Mouse (Mus musculus) ES-CJ7 (cell line): Measurements from ENCODE around the gene Ikzf4.
A peak's percentile ranks its signal among the peaks of the same experiment; 100 is the strongest.
"Not testable (repeated sequence)": the region's sequence is repeated elsewhere in the genome, so short reads cannot be mapped to it uniquely, and the experiment has no call there.

Source experiments
- DNase-seq: peaks from one replicate; pipeline ENCODE4 v3.0.0; 2011; ENCODE audit warnings: low read depth, low spot score

Ikzf4 gene

DNA sequence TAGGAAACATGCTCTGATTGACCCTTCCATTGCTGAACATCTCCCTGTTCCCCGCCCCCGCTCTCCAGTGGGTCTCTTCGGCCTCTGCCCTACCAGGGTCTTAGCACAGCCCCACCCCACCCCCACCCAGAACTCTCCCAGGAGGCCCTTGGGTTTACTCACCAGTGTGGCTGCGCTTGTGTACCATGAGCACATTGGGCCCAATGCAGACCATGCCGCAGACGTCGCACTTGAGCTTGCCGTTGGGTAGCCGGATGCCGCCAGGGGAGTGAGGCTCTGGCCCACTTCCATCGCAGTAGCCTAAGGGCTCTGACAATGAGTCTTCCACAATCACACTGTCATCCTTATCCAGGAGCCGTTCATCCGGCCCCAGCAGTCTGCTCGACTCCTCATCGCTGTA is 4.9 kb downstream of the Ikzf4 start:
- peak; percentile 59 for DNase-seq

DNA sequence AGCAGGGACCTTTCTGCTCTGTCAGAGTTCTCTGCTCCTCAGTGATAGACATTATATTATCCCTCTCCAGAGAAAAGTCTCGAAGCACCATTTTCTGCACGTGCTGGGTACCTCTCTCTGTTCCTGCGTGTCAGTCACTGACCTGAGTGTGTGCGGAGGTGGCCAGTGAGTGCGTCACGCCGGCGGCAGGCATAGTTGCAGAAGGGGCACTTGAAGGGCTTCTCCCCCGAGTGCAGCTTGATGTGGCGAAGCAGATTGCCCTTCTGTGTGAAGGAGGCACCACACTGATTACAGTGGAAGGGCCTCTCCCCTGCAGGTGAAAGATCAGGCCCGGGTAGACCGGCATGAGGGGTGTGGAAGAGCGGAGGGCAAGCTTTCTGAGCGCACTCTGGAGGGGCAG is 5.8 kb downstream of the Ikzf4 start:
- DNase-seq: no peak

DNA sequence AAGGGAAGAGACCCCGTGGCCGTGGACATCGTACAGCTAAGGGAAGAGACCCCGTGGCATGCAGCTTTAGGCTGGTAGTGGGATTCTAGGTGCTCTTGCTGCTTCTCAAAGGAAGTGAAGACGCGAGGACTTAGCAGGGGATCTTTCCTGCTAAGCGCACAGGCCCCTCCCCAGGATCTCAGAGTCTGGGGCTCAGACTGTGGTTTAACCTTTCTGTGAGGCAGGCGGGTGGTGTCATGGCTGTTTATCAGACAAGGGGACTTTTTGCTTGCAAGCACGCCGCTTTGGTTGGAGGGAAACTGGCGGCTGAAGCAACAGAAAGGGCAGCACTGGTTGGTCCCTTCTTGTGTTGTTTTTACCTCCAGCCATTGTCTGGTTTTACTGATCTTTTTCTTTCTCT is 8.8 kb downstream of the Ikzf4 start:
- DNase-seq: no peak

DNA sequence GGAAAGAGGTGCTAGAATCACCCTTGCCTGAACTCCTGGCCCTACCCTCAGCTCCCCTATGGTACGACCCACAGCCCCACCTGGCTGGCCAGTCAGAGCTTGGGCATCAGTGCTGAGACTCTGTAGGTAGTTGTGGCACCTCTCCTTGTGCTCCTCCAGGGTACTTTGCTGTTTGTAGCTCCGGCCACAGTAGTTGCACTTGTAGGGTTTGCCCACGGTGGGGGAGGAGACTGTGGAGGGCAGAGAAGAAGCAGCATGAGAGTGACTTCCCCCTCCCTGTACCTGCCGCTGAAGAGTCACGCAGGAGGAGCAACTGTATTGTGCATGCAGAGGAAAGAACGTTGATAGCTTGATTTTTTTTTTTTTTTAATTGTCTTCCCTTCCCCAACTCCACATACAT is 9.2 kb downstream of the Ikzf4 start:
- DNase-seq: no peak

DNA sequence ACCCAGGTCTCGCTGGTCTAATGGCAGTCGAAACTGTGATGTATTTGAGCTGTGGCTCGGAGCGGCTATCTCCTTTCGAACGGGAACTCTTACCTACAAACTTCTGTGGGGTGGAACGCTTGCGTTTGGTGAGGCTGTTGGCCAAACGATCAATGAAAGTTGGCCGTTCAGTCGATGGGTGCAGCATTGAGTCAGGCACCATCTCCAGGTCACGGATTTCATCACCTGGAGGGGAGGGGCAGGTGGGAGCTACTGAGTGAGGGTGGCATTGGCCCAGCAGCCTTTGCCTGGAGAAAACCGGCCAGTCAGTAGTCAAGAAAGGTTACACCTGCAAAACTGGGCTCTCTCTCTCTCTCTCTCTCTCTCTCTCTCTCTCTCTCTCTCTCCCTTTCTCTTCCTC is 10.1 kb downstream of the Ikzf4 start:
- DNase-seq: no peak

DNA sequence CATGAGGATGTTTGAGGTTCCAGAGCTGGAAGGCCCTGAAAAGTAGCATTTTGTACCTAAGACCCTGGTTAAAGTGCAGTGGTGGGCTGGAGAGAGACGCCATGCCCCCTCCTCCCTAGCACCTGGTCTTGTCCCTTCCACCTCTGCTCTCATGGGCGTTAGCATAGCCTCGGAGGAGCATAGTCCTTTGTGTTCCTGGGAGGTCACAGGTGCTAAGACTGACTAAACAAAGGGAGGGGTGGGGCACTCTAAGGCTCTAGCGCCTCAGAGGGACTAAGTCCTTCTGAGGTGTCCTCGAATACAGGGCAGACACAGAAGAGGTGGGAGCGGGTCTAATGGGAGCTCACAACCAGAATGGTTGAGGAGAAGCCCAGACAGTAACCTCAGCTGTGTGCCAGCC is 14.2 kb downstream of the Ikzf4 start:
- peak; percentile 88 for DNase-seq

DNA sequence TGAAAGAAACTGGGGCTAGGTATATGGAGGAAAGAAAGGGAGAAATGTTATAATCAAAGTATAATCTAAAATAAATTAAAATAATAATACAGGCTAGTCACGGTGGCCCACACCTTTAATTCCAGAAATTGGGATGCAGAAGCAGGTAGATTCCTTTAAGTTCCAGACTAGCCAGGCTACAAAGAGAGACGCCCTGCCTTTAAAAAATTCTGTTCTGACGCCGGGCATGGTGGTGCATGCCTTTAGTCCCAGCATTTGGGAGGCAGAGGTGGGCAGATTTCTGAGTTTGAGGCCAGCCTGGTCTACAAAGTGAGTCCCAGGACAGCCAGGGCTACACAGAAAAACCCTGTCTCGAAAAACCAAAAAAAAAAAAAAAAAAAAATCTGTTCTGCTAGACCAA is 15.5 kb downstream of the Ikzf4 start:
- not testable (repeated sequence) for DNase-seq

DNA sequence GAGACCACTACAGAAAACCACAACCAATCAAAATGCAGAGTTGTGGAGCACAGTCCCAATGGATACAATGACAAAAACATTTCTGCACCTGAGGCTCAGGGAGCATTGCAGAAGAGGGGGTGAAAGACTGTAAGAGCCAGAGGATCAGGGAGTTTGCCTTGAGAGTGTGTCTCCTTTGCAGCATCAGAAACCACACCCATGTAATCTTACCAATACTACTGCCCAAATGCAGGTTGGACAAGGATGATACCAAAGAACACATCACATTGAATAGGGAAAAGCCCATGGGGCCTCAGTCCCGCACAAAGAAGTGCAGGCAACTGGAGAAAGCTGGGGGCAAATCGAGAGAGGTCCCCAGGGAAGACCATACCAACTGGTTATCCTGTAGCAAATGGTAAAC is 16.0 kb downstream of the Ikzf4 start:
- no peak for DNase-seq

DNA sequence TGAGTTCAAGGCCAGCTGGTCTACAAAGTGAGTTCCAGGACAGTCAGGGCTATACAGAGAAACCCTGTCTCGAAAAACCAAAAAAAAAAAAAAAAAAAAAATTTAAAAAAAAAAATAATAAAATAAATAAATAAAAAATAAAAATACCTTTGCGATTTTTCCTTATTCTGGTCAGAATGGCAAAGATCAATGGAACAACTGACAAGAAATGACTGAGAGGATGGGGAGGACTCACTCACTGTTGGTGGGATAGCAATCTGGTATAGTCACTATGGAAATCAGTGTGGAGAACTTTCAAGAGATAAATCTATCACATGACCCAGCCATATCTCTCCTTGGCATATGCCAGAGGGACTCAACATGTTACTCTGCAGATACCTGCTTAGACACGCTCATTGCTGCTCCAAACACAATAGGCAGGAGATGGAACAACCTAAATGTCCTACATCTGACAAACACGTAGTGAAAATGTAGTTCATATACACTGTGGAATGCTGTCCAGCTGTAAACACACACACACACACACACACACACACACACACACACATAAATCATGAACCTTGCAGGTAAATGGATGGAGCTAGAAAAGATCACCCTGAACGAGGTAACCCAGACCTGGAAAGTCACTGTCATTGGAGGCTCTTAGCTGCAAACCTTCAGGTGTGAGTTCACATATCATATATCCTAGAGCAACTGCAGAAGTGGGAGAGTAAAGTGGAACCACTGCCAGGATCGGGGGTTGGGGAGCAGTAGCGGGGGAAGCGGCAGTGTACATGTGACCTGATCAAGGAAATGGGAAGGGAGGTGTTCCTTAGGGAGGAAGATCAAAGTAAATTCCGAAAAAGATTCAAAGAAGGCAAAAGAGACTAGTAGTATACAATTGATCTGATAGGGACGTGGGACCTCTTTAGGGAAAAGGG is 18.1 kb downstream of the Ikzf4 start:
- no peak for DNase-seq

DNA sequence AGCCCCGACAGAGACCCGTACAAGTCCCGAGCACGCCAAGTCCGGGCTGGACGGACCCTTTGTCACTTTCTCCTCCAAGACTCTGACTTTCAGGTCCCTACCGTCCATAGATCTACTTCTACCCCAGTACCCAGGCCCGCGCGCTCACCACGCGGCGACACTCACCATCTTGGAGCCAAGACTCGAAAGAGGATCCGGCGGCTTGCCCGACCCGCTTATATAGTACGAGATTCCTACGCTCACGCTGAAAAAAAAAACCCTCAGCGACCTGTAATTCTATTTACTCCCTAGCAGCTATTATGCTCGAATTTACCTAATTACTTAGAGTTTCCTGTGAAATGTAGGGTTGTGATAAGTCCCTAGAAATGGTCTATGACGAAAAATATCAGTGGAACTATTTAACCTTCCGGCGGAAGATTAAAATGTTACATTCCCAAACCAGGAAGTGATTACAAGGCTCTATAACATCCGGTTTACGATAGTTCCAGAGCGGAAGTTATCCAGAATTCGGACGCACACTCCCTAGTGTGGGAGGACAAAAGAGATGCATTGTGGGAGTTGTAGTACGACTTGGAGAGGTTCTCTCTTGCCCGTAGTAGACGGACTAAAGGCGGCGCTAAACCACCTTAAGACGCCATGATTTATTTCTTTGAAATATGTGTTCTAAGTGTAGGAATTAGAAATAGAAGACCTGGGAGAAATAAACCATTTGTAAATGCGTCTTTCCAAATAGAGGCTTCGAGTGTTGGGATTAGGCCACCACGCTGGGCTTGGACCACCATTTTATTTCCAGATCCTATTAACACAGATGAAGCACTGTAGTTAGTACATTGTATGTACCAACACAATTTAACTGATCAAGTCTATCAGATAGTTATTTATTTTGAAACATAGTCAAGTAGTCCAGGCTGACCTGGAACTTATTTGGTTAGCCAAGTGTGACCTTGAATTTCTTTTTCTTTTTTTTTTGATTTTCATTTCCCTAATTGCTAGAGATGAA is 19.2 kb downstream of the Ikzf4 start, which contains the start of gene Rps26:
Gene Rps26, minus strand, starts transcription at position 437 of the 1,000 bp plus-strand sequence.
- DNase-seq: peak; percentile 100

DNA sequence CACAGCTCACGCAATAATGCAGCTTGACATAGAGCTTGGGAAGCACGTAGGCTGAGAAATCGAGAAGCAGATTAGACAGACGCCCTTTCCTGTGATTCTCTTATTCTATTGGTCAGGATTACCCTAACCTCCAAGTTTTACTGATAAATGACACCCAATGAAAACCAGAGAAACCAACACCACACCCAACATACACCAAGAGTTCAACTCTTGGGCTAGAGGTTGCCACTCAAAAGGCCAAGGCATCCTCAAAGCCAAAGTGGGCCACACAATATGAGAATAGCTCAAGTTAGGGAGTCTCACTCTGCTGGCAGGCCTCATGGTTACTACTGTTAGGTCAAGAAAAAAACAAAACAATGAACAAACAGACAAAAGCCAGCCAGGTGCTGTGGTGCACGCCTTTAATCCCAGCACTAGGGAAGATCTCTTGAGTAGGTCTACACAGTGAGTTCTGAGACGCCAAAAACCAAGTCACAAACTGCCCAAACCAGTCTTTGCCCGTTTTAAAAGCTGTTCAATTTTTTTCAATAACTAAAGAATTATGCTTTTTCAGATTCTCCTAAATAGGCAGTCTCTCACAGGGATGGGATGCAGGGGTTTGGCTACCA is 20.4 kb downstream of the Ikzf4 start:
- DNase-seq: peak; percentile 66

DNA sequence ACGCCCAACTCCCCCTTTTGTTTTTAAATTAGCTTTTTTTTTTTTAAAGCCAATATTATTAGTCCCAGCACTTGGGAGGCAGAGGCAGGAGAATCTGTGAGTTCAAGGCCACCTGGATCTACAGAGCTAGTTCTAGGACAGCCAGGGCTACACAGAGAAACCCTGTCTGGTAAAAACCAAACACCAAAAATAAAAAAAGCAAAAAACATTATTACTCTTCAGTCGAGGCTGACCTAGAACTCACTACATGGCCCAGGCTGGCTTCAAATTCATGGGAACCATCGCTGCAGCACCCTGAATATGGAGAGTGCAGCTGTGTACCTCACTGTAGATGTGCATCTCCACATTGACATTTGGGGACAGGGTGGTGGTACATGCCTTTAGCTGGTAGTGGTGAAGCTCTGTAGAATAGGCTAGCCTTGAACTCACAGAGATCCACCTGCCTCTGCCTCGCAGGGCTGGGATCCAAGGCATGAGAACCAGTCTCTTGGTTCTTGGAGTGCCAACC is 22.6 kb downstream of the Ikzf4 start:
- DNase-seq: not testable (repeated sequence)

DNA sequence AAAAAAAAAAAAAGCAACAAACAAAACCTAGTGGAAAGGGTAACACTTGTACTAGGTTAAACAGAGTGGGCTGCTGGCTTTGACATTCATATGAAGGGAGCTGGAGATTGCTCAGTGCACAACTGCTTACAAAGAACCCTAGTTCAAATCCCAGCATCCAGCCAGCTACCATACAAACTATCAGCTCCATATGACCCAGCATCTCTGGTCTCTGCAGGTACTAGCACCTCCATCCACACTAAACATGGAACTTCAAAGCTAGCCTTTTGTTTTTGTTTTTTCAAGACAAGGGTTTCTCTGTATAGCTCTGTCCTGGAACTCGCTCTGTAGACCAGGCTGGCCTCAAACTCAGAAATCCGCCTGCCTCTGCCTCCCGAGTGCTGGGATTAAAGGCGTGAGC is 23.1 kb downstream of the Ikzf4 start:
- DNase-seq: no peak

DNA sequence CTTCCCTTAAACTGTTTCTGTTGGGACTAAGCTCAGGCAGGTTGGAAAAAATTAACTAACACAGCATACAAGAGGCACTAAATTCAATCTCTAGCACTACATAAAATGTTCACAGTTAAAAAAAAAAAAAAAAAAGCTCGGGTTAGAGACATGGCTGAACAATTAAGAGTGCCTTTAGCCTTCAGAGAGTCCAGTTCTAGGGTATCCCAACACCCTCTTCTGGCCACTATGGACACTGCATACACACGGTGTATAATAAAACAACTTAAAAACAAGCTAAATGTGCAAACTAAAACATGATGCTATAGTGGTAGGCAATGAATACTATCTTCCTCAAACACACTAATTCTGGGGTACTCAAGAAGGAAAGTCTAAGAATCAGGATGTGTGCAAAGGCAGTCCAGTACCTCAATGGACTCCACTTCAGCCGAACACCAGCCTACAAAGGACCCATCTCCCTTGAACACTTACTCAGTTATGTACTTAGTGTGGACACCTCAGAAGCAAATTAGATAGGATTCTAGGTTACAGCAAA is 23.7 kb downstream of the Ikzf4 start:
- no peak for DNase-seq

DNA sequence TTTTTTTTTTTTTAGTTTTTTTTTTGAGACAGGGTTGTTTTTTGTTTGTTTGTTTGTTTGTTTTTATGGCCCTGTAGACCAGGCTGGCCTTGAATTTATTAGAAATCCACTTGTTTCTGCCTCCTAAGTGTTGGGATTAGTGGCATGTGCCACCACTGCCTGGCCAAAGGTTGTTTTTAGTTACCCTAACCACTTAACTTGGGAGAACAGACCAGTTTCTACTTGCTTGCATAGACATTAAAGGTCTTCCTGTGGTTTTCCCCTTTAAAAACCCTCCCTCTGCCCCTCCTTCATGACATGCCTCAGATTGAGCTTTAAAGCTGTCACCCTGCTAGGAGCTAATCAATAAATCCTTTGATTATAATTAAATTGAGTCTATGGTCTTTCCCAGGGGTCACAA is 25.6 kb downstream of the Ikzf4 start:
- no peak for DNase-seq

DNA sequence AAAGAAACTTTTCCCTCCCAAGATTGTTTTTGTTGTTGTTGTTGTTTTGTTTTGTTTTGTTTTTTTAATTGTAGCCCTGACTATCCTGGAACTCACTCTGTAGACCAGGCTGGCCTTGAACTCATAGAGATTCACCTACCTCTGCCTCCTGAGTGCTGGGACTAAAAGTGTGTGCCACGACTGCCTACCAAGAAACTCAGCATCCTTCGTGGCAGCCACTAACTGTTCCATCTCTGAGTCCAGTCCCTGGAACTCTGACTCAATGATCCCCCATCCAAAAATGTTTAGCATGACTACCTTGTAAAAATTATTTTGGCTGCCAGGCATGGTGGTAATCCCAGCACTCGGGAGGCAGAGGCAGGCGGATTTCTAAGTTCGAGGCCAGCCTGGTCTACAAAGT is 26.6 kb downstream of the Ikzf4 start:
- DNase-seq: not testable (repeated sequence)

DNA sequence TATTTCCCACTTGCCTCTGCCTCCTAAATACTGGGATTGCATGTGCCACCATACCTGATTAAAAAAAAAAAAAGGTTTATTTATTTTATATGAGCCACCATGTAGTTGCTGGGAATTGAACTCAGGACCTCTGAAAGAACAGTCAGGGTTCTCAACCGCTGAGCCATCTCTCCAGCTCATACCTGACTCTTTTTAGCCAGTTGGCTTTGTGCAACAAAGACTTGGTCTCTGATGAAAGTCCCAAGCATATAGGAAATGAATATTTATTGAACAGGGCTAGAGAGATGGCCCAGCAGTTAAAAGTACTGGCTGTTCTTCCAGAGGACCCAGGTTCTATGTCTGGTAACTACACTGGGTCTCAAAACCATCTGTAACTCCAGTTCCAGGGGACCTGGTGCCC is 27.2 kb downstream of the Ikzf4 start:
- DNase-seq: no peak

DNA sequence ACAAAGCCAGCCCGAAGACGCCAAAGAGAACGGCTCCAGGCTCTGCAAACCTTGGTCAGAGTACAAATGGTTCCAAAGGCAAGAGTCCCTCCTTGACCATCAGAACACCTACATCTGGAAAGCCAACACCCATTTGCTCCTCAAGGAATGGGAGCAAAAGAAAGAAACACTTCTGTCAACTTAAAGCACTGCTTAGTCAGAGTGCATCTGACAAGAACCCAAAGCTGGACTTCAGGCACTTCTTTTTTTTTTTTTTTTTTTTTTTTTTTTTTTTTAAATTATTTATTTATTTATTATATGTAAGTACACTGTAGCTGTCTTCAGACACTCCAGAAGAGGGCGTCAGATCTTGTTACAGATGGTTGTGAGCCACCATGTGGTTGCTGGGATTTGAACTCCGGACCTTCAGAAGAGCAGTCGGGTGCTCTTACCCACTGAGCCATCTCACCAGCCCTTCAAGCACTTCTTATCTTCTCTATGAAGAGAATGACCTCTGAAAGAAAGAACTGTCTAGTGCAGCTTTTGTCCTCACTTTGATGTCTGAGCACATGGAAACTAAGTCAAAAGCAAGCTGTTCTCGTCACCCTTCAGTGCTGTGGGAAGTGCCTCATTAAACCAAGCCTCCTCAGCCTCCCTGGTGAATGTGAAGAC is 29.9 kb downstream of the Ikzf4 start:
- not testable (repeated sequence) for DNase-seq

DNA sequence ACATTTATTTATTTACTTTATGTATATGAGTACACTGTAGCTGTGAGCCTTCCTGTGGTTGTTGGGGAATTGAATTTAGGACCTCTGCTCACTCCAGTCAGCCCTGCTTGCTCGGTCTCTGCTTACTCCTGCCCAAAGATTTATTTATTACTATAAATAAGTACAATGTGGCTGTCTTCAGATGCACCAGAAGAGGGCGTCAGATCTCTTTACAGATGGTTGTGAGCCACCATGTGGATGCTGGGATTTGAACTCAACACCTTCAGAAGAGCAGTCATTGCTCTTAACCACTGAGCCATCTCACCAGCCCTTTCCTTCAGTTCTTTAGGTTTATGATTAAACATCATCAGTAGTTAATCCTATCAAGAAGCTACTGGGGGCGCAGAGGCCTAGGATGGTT is 30.9 kb downstream of the Ikzf4 start:
- no peak for DNase-seq

DNA sequence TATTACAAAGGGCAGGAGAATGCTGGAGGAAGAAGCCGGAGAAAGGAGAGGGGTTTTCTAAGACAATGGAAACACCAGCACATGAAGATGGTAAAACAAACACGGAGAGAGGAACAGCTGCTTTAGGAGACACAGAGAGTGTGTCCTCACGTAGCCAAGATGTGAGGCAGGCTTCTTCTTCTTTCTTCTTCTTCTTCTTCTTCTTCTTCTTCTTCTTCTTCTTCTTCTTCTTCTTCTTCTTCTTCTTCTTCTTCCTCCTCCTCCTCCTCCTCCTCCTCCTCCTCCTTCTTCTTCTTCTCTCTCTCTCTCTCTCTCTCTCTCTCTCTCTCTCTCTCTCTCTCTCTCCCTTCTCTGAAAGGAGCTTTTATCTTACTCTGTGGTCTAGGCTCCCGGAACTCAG is 32.0 kb downstream of the Ikzf4 start:
- not testable (repeated sequence) for DNase-seq

DNA sequence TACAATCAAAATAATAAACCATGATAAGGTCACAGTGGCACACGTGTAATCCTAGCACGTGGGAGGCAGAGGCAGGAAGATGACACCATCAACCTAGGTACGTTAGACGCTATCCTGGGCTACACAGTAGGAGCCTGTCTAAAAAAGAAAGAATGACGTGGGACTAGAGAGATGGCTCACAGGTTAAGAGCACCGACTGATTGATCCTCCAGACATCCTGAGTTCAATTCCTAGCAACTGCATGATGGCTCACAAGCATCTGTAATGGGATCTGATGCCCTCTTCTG is 32.7 kb downstream of the Ikzf4 start:
- DNase-seq: no peak
